In genomic region chr11:65333101-65333500, GRCm38 (mm10) we compare ENCODE assay signal across 17 mouse cellular contexts.
A peak's percentile ranks its signal among the peaks of the same experiment; 100 is the strongest.
DNase-seq lines count a peak whose midpoint lies in the region.
"Had no signal": no experiment of that assay in that cellular context is flagged by ENCODE, and none has a peak within 500 bp of the region (broad histone marks: within the 10 kb centered on the region; RNA-seq: fewer than 3 reads in every experiment).

No protein-coding gene starts in this region.

- no peak overlapping the region for H3K4me3 ChIP-seq in heart, embryonic 10.5 days

- H3K4me1 ChIP-seq in heart, embryonic 10.5 days, result peaks cover 8% of the 10 kb centered on the region; the same call in 1 of the 2 replicates

- no peaks in the 10 kb centered on the region for H3K9me3 ChIP-seq in heart, embryonic 10.5 days
- H3K9me3 ChIP-seq: G1E had no signal

- no peaks in the 10 kb centered on the region for H3K36me3 ChIP-seq in heart, embryonic 10.5 days
- H3K36me3 ChIP-seq: G1E had no signal

- DNase-seq in heart, adult 11 months, result peak; percentile 65
- no peak for DNase-seq in heart, adult 9 months (ENCODE audit: low spot score in 2 of 2)
- DNase-seq in heart, embryonic 10.5 days (ENCODE audit: low spot score), result peak; percentile 52
- DNase-seq in heart, adult 8-10 months (ENCODE audit: low spot score), result no peak
- DNase-seq: adrenal gland, adult 2 months; adrenal gland, adult 8-10 months; adrenal gland, postnatal 10 days; adrenal gland, postnatal 14 days; adrenal gland, postnatal 25 days; adrenal gland, postnatal 36 days; B cell, adult 2 months; cerebellum, adult 11 months; cerebellum, adult 11-12 months; cerebellum, adult 18-20 months had no signal

- H3K27me3 ChIP-seq in heart, embryonic 10.5 days (ENCODE audit: insufficient read depth, poor library complexity, severe bottlenecking), result no peaks in the 10 kb centered on the region
- H3K27me3 ChIP-seq: CH12.LX, Patski had no signal

- WGBS in heart, embryonic 10.5 days, result 56% methylated on average over 2 of the region's 2 CpGs

- no peak overlapping the region for H3K27ac ChIP-seq in heart, embryonic 10.5 days

Comparison
In these comparisons a context has a peak if more than half of its experiments do, and no peak if none do; other contexts are left out.
1. DNase-seq: peak in heart, adult 11 months (single experiment) and heart, embryonic 10.5 days (single experiment); none in heart, adult 9 months (0 of 2) and heart, adult 8-10 months (single experiment).